Mouse (Mus musculus): ENCODE data around the gene Rxfp1. TPM values are rescaled to one million over a fixed set of nuclear protein-coding genes. Genes with fewer than 3 reads are reported as not detected.

Rxfp1 gene
- polyA plus RNA-seq (2015; fragmentation: Nextera tagmentation; extraction: Ambion mirVana) = 0.02 TPM in 1 of 2 replicates, not detected in the other

GRCm38 (mm10) chr3:79737780-79738179 is at the start of gene Rxfp1:
Rxfp1 (minus strand) TSS chr3:79737880.
- no peaks in the 10 kb centered on the region for H3K9me3 ChIP-seq (replicated peaks)
- WGBS (ENCODE audit: insufficient replicate concordance) = 39% methylated on average over 4 of the region's 4 CpGs
- H3K4me2 ChIP-seq = no peak within 1 kb of the TSS
- no peak within 1 kb of the TSS for H3K4me3 ChIP-seq (replicated peaks)
- H3K4me1 ChIP-seq (replicated peaks) = no peaks in the 10 kb centered on the region
- H3K27me3 ChIP-seq = no peaks in the 10 kb centered on the region
- ATAC-seq (ENCODE audit: insufficient read depth) = no peak
- H3K27ac ChIP-seq (replicated peaks) = no peak within 1 kb of the TSS
- H3K9ac ChIP-seq = no peak within 1 kb of the TSS
- no peaks in the 10 kb centered on the region for H3K36me3 ChIP-seq (replicated peaks)

DNA sequence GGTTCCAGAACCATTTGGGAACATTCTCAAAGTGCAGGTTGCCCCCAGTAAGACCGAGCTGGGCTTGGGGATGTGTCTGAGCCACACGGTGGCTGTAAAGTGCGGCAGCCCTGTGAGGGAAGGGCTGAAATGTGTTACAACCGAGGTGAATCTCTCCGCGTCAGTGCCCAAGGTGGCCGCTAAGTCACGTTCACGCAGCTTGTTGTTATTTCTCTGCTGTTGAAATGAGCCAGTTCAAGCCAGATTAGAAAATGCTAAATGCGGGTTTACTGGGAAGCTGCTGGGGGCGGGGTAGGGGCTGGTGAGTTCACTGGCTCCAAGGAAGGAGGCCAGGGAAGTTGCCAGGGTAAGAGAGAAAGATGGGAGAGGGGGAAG is 46.7 kb upstream of the Rxfp1 start:
- Histone ChIP-seq H3K36me3 (replicated peaks) (no peaks in the 10 kb centered on the region), H3K4me1 (replicated peaks) (no peaks in the 10 kb centered on the region), H3K9ac (no peak overlapping the region), H3K4me3 (replicated peaks) (no peak overlapping the region), H3K27me3 (peaks cover 12% of the 10 kb centered on the region; the same call in 1 of the 2 replicates), H3K9me3 (replicated peaks) (no peaks in the 10 kb centered on the region), H3K4me2 (no peak overlapping the region), H3K27ac (replicated peaks) (no peak overlapping the region)
- no peak for ATAC-seq (ENCODE audit: insufficient read depth)
- WGBS (ENCODE audit: insufficient replicate concordance) = 10% methylated on average over 11 of the region's 11 CpGs

- H3K27me3 ChIP-seq = peaks cover 12% of the 10 kb centered on the region; the same call in 1 of the 2 replicates
- no peak for ATAC-seq (ENCODE audit: insufficient read depth)
- no peak overlapping the region for H3K4me2 ChIP-seq
- H3K27ac ChIP-seq (replicated peaks) = no peak overlapping the region
- H3K9ac ChIP-seq = no peak overlapping the region
- no peaks in the 10 kb centered on the region for H3K4me1 ChIP-seq (replicated peaks)
- H3K9me3 ChIP-seq (replicated peaks) = no peaks in the 10 kb centered on the region
- H3K36me3 ChIP-seq (replicated peaks) = no peaks in the 10 kb centered on the region
- H3K4me3 ChIP-seq (replicated peaks) = no peak overlapping the region
- WGBS (ENCODE audit: insufficient replicate concordance) = 36% methylated on average over 10 of the region's 10 CpGs
These were observed 46.1 kb upstream of the Rxfp1 start for GRCm38 (mm10) chr3:79783630-79784361.

DNA sequence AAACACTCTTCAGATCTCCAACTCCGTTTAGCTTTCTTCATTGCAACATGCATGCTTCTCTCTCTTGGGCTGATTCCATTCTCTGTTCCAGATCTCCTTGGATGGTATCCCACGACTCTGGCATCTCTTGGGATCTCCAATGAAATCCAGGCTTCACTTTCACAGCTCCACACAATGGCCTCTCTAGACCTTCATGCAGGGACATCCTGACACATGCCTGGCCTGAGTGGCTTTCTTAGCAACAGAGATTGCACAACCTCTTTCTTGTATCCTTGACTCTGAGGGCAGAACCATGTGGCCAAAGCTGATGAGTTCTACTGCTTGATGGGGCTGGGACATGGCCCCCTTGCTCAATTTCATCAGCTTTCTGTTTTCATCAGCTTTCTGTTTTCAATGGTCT is 35.0 kb upstream of the Rxfp1 start:
- H3K9ac ChIP-seq = no peak overlapping the region
- H3K4me3 ChIP-seq (replicated peaks) = no peak overlapping the region
- H3K4me1 ChIP-seq (replicated peaks) = no peaks in the 10 kb centered on the region
- no peak for ATAC-seq (ENCODE audit: insufficient read depth)
- no peaks in the 10 kb centered on the region for H3K36me3 ChIP-seq (replicated peaks)
- H3K27ac ChIP-seq (replicated peaks) = no peak overlapping the region
- WGBS (ENCODE audit: insufficient replicate concordance) = 50% methylated on average over 2 of the region's 2 CpGs
- no peaks in the 10 kb centered on the region for H3K27me3 ChIP-seq
- no peak overlapping the region for H3K4me2 ChIP-seq
- H3K9me3 ChIP-seq (replicated peaks) = no peaks in the 10 kb centered on the region

DNA sequence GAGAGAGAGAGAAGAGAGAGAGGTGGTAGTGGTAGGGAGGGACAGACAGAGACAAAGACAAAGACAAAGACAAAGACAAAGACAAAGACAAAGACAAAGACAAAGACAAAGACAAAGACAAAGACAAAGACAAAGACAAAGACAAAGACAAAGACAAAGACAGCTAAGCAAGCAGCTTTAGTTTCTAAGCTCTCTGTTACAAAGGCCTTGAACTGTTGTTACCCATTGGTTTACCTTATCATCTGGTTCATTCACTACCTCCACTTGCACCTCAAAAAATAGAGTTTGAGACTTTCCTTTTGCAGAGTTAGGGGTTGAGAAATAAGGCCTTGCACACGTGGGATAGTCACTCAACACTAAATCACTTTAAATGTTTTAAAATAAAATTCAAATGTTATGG is 16.1 kb upstream of the Rxfp1 start:
- no peak overlapping the region for H3K9ac ChIP-seq
- H3K4me1 ChIP-seq (replicated peaks) = no peaks in the 10 kb centered on the region
- no peak overlapping the region for H3K4me2 ChIP-seq
- no peak overlapping the region for H3K4me3 ChIP-seq (replicated peaks)
- H3K27ac ChIP-seq (replicated peaks) = no peak overlapping the region
- no peaks in the 10 kb centered on the region for H3K36me3 ChIP-seq (replicated peaks)
- ATAC-seq (ENCODE audit: insufficient read depth) = no peak
- H3K27me3 ChIP-seq = no peaks in the 10 kb centered on the region
- no peaks in the 10 kb centered on the region for H3K9me3 ChIP-seq (replicated peaks)
- WGBS (ENCODE audit: insufficient replicate concordance) = 37% methylated on average over 1 of the region's 1 CpGs

GRCm38 (mm10) chr3:79746585-79746984 is 8.9 kb upstream of the Rxfp1 start:
- H3K4me1 ChIP-seq (replicated peaks) = no peaks in the 10 kb centered on the region
- H3K27me3 ChIP-seq = no peaks in the 10 kb centered on the region
- no peak overlapping the region for H3K9ac ChIP-seq
- H3K9me3 ChIP-seq (replicated peaks) = no peaks in the 10 kb centered on the region
- no peaks in the 10 kb centered on the region for H3K36me3 ChIP-seq (replicated peaks)
- H3K4me3 ChIP-seq (replicated peaks) = no peak overlapping the region
- ATAC-seq (ENCODE audit: insufficient read depth) = no peak
- H3K4me2 ChIP-seq = no peak overlapping the region
- H3K27ac ChIP-seq (replicated peaks) = no peak overlapping the region
- 59% methylated on average over 6 of the region's 6 CpGs for WGBS (ENCODE audit: insufficient replicate concordance)

- Histone ChIP-seq H3K27ac (replicated peaks) (no peak overlapping the region), H3K36me3 (replicated peaks) (no peaks in the 10 kb centered on the region), H3K9me3 (replicated peaks) (no peaks in the 10 kb centered on the region), H3K9ac (no peak overlapping the region), H3K4me3 (replicated peaks) (no peak overlapping the region), H3K4me2 (no peak overlapping the region), H3K4me1 (replicated peaks) (no peaks in the 10 kb centered on the region), H3K27me3 (no peaks in the 10 kb centered on the region)
- no peak for ATAC-seq (ENCODE audit: insufficient read depth)
- 64% methylated on average over 6 of the region's 6 CpGs for WGBS (ENCODE audit: insufficient replicate concordance)
These were observed 7.4 kb upstream of the Rxfp1 start for GRCm38 (mm10) chr3:79745101-79745500.

DNA sequence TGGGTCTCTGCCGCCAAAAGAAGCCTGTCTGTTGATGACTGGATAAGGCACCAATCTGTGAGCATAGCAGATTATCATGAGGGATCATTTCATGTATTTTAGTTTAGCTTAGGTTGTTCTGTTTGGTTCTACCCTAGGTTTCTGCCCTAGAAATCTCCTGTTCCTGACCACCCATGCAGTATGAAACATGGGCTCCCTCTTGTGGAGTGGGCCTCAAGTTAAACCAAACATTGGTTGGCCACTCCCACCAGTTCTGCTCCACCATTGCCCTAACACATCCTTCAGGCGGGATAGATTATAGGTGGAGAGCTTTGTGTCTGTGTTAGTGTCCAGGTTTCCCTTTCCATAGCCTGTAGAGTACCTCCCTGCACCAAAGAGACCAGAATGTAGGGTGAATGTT is 6.7 kb upstream of the Rxfp1 start:
- WGBS (ENCODE audit: insufficient replicate concordance) = 56% methylated on average over 2 of the region's 2 CpGs
- ATAC-seq (ENCODE audit: insufficient read depth) = no peak

GRCm38 (mm10) chr3:79740351-79740750 is 2.7 kb upstream of the Rxfp1 start:
- no peak for ATAC-seq (ENCODE audit: insufficient read depth)
- no peaks in the 10 kb centered on the region for H3K36me3 ChIP-seq (replicated peaks)
- 78% methylated on average over 2 of the region's 2 CpGs for WGBS (ENCODE audit: insufficient replicate concordance)

More for the DNA sequence above, 6.7 kb upstream of the Rxfp1 start:
- H3K27me3 ChIP-seq = no peaks in the 10 kb centered on the region
- no peaks in the 10 kb centered on the region for H3K9me3 ChIP-seq (replicated peaks)
- no peaks in the 10 kb centered on the region for H3K36me3 ChIP-seq (replicated peaks)
- no peak overlapping the region for H3K4me2 ChIP-seq
- H3K9ac ChIP-seq = no peak overlapping the region
- no peak overlapping the region for H3K27ac ChIP-seq (replicated peaks)
- H3K4me3 ChIP-seq (replicated peaks) = no peak overlapping the region
- no peaks in the 10 kb centered on the region for H3K4me1 ChIP-seq (replicated peaks)

DNA sequence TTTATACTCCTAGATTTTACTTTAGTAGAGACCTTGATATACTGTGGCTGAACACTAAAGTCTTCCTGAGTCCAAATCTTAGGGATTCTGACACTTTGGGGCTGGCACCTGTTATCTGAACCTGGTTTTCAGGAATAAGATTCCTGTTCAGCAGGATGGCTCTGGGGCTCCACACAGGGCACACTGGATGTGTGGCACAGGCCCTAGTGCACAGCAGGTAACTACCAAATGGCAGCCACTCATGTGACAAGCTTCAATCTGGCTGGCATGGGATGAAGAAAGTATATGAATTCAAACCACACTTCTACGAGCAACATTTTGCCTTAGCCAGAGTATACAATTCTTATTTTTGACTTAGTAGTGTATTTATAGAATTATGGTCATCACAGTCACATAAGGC is 771 bp upstream of the Rxfp1 start:
- Histone ChIP-seq H3K4me3 (replicated peaks) (no peak overlapping the region), H3K4me1 (replicated peaks) (no peaks in the 10 kb centered on the region), H3K27me3 (no peaks in the 10 kb centered on the region), H3K36me3 (replicated peaks) (no peaks in the 10 kb centered on the region), H3K4me2 (no peak overlapping the region), H3K27ac (replicated peaks) (no peak overlapping the region), H3K9me3 (replicated peaks) (no peaks in the 10 kb centered on the region), H3K9ac (no peak overlapping the region)
- no peak for ATAC-seq (ENCODE audit: insufficient read depth)
- 39% methylated on average over 1 of the region's 1 CpGs for WGBS (ENCODE audit: insufficient replicate concordance)

More at GRCm38 (mm10) chr3:79740351-79740750, 2.7 kb upstream of the Rxfp1 start:
- no peaks in the 10 kb centered on the region for H3K9me3 ChIP-seq (replicated peaks)
- H3K4me2 ChIP-seq = no peak overlapping the region
- H3K9ac ChIP-seq = no peak overlapping the region
- H3K27ac ChIP-seq (replicated peaks) = no peak overlapping the region
- H3K4me1 ChIP-seq (replicated peaks) = no peaks in the 10 kb centered on the region
- no peak overlapping the region for H3K4me3 ChIP-seq (replicated peaks)
- H3K27me3 ChIP-seq = no peaks in the 10 kb centered on the region

GRCm38 (mm10) chr3:79726506-79727075 is 11.1 kb downstream of the Rxfp1 start:
- no peak overlapping the region for H3K27ac ChIP-seq (replicated peaks)
- no peaks in the 10 kb centered on the region for H3K9me3 ChIP-seq (replicated peaks)
- no peak for ATAC-seq (ENCODE audit: insufficient read depth)
- H3K9ac ChIP-seq = no peak overlapping the region
- H3K4me1 ChIP-seq (replicated peaks) = peaks cover 5% of the 10 kb centered on the region; the same call in 1 of the 2 replicates
- H3K4me3 ChIP-seq (replicated peaks) = no peak overlapping the region
- H3K36me3 ChIP-seq (replicated peaks) = no peaks in the 10 kb centered on the region
- H3K4me2 ChIP-seq = no peak overlapping the region
- WGBS (ENCODE audit: insufficient replicate concordance) = 65% methylated on average over 14 of the region's 14 CpGs
- no peaks in the 10 kb centered on the region for H3K27me3 ChIP-seq
